Mouse (Mus musculus): ENCODE data around the gene Macrod2.

Macrod2 gene

DNA sequence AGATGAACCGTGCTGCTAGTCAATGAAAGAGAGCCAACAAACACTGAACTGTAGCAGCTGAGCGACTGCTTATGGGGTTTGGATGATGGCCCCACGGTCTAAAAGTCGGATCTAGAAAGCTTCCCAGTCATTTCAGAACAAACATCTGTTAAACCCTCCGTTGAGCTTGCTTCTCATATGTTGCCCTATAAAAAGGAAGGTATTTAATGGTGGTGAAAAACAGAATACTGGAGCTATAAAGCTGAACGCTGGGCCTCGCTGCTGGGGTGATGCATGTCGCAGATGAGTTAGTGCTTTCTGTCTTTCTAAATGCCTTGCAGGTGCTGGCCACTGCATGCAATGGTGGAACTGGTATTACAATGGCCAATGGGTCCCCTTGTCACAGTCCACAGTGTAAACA lies 1278.3 kb downstream of the Macrod2 start:
- DNase-seq (ENCODE audit: low spot score) = no peak

DNA sequence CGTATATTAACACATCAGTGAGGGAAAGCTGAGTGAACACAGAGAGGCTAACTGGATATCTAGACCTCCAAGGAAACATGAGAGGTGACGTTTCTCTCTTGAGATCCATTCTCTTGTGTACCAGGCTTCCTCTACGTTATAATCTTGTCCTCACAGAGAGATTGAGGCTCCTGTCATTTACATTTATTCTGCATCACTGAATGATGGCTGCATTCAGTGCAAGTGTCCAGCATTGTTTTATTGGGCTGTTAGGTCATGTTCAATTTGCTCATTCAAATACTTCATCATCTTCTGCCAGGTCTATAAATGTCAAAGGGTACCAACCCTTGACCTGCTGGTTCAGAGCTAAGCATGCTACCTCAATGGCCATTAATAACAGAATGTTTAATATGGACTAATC lies 1302.4 kb downstream of the Macrod2 start:
- no peak for DNase-seq (ENCODE audit: low spot score)

DNA sequence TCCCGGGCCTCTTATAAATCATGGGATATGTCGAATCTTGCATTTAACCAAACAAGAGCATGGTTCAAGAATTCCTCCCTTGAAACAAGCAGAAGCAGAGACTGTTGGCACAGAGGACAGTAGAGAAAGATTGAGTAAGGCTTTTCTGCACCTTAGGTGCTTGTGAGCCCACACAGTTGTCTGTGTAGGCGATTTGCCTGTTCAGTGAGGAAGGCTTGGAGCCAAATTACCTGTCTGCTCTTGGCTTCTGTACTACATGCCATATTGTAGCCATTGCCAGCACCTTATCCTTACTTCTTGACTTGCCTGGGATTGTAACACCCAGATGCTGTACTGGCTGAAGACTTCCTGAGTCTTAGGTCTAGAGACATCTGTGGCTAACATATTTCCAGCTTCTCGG lies 1303.2 kb downstream of the Macrod2 start:
- no peak for DNase-seq (ENCODE audit: low spot score)

DNA sequence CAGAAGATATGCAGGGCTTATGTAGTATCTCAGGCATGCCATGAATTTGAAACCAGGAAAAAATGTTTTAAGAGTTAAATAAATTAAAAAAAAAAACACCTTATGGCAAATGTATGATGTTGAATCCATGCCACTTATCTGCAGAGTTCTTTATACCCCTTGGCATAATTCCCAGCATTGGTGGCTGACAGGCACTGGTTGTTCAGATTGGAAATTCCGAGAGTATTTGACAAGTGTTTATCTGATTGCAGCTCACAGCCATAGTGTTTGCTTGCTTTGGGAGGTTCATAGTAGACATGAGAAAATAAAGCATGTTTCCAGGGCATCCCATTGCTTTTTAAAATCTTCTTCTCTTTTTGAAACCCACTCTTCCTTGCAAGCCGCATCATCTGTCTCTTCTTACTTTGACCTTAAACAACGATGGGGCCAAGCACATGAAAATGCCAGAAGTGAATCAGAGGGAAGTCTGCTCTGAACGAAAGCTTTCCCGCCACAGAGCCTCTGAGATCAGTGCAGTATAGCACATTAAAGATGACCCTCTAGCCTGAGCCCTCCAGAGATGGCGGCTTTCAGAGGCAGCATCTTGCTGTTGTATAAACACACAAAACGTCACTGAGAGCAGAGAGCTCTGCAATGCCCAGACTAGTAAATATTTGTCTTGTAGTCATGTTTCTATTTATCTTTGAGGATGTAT lies 1305.8 kb downstream of the Macrod2 start:
- DNase-seq (ENCODE audit: low spot score) = no peak

DNA sequence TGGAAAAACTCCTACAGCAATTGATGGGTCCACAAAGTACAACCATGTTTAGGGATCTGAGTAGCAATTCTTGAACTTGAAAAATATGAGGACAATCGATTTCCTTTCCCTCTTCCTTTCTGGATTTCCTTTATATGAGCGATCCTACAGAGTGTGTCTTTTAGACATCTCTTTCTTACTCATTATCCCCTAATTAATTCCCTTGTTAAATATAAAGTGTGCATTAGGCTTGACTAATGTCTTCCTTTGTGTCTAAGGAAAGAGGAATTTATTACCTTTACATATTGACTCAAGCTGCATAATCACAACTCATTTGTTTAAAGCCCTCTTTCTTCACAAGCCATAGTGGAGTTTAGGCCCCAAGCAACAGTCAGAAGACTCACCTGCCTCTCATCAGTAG lies 1316.7 kb downstream of the Macrod2 start:
- DNase-seq (ENCODE audit: low spot score) = no peak

DNA sequence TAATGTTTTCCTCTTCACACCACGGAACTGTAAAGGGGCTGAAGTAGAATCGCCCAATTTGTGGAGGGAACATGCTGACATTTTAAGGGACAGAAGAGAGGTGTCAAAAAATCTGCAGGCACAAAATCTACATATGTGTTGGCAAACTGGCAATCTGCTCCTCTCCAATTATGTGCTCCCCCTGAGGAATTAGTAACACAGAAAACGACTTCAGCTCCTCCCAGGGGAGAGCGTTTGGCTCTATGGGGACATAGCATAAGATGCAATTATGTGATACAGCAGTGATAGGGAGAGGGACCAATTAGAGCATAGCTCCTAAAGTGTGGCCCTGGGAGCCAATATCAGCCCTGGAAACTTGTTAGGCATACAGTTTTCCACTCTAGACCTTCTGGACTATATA lies 1317.2 kb downstream of the Macrod2 start:
- no peak for DNase-seq (ENCODE audit: low spot score)

DNA sequence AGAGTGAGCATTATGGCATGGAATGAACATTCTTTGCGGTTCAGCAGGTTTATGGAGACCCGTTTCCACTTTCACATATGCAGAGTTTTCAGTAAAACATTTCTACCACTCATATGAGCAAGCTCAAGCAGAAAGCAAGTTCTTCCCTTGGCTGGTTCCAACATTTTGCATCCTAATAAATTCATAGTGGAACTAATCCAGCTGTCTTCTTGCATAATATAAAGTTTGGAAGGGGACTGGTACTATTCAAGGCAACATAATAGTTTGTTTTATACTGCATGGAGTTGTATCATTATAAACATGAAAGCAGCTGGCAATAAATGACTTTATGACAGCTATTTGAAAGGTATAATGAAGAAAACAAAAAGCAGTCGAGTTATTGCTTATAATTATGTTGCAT lies 1320.0 kb downstream of the Macrod2 start:
- DNase-seq (ENCODE audit: low spot score) = no peak

DNA sequence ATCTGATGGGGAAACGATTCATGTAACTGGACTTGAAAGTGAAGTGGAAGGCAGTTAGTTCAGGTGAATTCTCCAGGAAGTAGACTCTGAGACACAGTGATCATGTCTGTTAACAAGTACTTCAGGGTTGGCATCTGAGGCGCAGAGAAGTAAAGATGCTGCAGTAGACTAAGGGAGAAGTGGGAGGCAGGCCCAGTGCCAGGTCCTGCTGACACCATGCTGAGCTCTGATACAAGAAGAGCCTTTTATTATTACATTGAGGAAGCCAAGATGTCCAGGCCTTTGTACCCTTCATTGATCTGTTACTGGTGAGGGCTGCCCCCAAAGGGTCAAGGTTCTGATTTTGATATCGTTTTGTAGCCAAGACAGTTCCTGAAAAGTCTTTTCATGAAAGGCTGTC lies 1327.4 kb downstream of the Macrod2 start:
- no peak for DNase-seq (ENCODE audit: low spot score)

DNA sequence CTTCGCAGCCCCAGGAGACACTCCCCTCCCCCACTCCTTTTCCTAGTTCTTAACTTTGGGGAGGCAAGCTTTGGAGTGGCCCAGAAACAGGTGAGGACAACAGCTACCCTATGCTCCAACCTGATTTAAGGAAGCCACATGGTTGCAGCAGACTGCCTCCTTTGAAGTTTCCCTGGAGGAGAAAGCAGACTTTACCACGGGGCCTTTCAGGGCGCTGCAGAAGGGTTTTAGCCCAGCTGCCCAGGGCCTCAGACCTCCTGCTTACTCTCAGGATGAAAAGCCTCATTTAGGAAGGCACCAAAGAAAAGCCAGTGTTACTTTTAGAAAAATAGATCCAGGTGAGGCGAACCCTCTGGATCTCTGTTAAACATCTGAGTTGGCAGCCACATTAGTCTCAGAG lies 1333.9 kb downstream of the Macrod2 start:
- DNase-seq (ENCODE audit: low spot score) = no peak

DNA sequence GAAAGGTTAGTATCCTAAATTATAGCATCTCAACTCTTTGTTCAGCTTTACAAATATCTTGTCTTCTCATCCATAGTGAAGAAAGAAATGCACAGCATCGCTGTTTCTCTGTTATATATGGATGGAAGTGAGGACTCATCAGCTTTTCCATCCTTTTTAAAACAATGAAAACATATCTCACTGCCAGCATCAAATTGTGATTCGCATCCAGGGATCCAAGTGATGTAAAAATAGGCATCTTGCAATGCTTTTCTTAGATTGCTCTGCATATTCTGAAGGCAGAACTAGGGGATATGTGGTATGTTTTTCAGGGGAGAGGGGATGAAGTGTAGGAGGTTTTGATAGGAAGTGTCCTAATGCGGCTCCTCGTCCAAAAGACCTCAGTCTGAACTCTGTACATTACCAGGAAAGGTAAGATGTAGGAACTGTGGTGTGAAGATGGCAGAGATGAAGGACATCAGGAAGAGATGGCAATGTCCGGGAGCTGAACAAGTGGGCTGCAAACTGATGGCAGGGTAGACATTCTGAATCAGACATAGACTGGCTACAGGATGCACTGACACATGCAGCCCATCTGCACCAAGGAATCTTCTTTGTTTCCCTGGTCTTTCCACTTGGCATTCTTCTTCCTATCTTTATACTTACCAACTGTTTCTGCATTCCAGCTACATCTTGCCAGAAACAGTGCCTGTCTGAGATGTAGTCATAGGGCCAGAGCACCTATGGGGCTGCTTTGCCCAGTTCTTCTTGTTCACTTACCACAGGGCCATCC lies 1341.8 kb downstream of the Macrod2 start:
- no peak for DNase-seq (ENCODE audit: low spot score)

DNA sequence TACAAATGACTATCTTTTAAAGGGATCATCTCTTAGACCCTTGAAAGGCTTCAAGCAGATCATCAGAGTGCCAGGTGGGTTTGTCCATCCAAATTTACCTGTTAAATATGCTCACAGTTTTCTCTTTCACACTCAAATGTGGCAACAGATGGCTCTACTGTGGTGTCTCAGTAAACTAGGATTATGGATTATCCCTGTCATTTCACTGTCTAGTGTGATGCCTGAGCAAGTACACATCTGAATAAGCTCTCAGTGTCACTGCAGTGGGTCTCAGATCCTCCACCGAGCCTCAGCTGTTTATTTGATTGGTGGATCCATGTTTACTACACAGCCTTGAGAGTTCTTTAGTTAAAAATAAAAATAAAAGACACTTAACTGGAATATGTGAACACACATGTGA lies 1343.6 kb downstream of the Macrod2 start:
- DNase-seq (ENCODE audit: low spot score) = no peak

DNA sequence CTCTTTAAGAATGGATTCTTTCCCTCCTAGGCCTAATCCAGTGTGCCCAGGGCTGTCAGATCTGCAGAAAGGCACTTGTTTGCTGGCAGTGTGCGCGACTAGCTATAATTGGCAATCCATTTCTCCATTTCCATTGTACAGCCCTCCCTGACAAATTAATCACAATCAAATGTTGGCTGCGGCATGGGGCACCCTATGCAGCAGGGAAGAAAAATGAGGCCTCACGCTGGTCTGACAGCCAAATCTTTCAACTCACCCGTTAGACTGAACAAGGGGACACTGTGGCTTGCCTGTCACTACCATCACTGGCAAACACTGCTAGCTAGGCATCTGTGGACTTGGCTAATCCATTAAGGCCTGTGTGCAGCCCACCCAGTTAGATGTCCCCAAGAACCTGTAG lies 1345.2 kb downstream of the Macrod2 start:
- DNase-seq (ENCODE audit: low spot score) = no peak

DNA sequence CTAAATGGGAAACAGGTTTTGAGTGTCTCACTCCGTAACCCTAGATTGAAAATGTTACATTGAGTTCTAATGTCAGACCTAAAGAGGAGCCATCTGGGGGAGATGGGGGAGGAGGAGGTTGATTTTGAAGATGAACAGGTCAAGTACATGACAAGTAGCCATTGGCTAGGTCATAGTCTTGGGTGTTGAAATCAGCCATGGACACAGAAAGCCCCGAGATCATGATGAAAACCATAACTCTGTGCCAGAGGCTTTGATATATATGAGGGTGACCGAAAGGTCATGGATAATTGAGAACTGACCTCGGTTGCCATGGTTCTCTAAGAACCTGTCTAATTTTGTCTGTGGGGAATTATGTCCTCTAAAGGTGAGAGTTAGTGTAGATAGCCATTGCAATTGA lies 1405.1 kb downstream of the Macrod2 start:
- no peak for DNase-seq (ENCODE audit: low spot score)

DNA sequence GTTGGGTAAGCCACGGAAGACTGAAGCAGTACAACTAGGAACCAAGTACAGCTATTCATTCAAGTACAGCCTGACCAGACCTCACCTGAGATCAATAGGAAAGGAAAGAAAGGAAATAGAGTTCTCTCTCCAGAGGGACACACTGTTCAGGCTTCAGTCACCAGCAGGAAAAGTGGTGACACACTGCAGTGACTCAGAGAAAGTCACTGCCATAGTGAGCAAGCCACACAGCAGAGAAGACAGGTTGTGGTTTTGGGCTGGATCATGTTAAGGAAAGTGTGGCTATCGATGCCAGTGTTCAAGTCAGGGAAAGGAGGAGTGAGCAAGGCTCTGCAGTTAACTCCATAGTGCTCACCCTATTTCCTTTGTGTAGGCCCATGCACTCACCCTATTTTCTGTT lies 1405.8 kb downstream of the Macrod2 start:
- no peak for DNase-seq (ENCODE audit: low spot score)

DNA sequence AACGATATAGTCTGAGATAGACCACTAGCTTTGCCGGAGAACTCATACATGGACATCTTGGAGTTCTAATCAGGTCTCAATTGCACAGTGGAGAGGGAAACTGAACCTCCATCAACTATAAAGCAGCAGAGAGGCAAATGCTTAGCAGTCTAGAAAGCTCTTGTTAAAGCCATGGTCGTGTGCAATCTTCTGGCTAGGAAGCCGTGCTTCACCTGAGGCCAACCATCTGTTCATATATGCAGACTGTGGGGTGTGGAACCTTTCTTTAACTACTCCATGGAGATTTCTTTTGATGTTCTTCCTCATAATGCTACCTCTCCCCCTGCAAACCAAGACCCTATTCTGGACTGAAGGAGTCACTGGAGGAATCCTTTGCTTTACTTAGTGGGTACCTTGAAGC lies 1421.2 kb downstream of the Macrod2 start:
- DNase-seq (ENCODE audit: low spot score) = no peak

DNA sequence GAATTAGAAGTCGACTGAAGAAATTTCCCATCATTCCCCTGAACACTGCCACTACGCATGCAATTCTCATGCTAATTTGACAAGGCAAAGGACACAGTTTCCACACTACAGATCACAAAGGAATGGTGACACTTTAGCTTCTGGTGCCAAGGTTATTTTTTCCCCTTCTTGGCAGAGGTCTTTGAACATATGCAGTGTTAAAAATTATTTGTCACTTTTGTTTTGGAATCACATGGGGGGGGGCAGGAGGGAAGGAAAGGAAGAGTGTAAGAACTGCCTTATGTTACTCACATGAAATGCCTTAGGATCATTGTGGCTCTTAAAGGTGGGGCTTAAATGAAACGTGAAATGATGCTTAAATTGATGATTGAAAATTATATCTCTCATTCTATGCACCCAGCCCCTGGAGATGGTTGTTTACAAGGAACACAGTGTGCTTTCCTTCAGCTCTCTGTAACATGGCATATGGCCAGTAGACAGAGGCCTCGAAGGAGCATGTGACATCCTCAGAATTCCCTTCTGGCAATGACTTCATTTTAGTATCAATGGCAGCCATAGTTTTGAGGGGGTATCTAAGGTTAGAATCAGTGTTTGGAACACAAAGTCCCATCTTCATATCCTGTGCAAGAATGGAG lies 1422.6 kb downstream of the Macrod2 start:
- no peak for DNase-seq (ENCODE audit: low spot score)

DNA sequence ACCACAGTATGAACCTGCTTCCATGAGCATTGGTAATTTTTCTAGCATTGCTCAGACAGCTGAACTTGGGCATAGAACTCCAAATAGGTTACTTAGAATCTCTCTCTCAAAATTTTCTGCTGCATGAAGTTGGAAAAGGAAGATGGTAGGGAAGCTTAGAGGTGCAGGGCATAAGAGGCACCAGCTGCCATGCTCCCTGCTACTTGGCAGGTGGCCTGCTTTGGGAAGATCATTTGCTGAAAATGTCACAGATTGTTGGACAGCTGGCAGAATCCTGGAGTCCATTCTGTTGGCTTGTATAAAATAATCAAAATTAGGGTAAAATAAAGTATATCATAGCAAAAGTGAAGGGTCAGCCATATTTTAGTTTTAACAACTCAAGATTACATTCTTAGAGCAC lies 1425.7 kb downstream of the Macrod2 start:
- DNase-seq (ENCODE audit: low spot score) = no peak

DNA sequence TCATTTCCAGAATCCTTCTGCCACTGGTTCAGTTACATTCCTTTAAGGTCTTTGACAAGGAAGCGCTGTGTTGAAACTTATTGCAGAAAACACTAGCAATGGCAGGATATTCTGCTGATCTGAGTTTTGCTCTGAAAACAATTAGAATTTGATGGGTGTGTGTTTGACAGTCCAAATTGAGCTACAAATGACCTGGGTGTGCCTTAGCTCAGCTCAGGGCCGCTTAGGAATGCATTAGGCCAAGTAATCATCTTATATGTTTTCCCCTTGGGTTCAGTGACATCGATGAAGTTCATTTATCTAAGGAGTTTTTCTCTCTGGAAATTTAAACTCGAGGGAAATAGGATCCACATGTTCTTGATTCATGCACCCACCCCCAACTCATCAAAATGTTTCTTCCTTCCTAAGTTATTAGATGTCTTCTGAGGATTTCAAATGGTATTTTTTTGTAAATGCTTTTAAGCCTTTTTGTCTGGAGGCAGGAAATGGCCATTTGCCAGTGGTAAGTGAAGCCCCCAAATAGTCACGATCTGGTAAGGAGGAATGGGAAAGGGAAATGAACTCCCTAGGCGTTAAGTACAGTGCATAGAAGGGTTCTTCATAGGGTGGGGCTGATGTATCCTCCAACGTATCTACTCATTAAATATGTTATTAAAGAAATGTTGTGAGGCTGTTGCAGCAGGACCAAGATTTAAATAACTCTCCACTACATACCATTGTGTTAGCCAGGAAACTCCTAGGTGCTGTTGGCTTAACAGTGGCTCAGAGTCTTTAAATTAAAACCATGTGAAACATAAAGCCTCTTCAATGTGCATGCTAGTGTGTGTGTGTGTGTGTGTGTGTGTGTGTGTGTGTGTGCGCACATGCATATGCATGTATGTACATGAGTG lies 1430.7 kb downstream of the Macrod2 start:
- no peak for DNase-seq (ENCODE audit: low spot score)

DNA sequence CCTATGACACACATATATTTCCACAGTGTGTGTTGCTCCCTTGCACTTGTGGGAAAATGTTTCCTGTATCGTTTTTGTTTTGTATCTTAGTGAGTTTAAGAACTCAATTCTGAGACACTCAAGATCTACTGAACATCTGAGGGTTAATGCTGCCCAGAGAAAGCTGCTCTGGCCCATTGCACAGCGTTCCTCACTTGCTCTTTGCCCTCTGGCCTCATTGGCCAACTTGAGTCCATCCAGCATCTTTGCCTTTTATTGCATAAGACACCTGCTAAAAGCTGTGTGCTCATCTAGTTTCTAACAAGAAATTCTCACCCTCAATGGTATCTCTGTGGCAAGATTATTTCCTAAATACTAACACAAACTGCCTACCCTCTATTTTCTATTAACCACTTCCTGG lies 1435.4 kb downstream of the Macrod2 start:
- DNase-seq (ENCODE audit: low spot score) = no peak

DNA sequence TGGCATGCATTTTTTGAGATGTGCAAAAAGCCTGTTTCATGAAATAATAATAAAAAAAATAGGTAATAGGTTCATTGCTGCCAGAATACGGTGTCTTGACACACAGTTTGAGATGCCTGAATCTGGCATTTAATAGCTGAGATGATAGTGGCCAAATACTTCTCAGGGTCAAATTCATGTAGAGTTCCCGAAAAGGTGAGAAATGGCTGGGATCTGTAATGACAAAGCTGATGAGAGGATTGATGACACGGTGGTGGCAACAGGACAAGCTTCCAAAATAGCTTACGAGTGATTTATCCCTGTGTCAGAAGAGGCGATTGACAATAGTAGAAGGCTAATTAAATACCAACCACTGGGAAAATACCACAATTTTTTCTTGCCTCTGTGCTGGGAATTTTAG lies 1436.4 kb downstream of the Macrod2 start:
- no peak for DNase-seq (ENCODE audit: low spot score)

DNA sequence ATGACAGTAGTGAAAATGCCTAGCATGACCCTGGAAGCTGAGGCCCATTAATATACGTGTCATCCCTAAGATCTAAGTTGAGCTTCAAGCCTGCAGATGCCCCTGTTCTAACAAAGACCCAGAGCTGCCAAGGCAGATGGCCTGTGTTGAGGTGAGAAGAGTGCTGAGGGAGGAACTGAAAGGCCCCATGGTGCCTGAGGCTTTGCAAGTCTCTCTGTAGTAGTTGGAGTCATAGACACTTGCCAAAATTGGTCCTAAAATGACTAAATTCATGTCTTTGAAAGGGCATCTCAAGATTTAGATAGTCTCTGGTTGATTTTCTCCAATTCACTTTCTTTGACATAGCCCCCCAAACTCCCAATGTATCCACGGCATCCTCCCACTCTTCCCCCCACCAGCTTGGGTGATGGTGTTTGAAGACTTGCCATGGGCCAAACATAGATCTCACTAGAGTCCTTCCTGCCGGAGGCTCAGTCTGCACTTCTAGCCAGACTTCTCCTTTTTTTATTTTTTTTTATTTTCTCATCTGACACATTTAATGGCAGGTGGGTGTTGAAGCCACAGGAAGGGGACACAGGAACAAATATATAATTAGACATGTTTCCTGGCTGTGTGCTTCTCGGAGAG lies 1439.2 kb downstream of the Macrod2 start:
- no peak for DNase-seq (ENCODE audit: low spot score)
